Mouse (Mus musculus) liver, adult 2 months (tissue): Measurements from ENCODE around the gene Atp8b5. TPM values are rescaled to one million over a fixed set of nuclear protein-coding genes. Genes with fewer than 3 reads are reported as not detected.
A peak's percentile ranks its signal among the peaks of the same experiment; 100 is the strongest.

Source experiments
- DNase-seq: peaks from one replicate; pipeline ENCODE4 v3.0.0-alpha.2; 2011; ENCODE audit warnings: low read depth, low spot score; ENCODE audit errors: extremely low read depth
- H3K27ac ChIP-seq: fragments of 200-500 bp; replicated peaks from 2 replicates; pipeline ENCODE4 v1.5.1; 2012; ENCODE audit warnings: low read depth, mild to moderate bottlenecking, control low read depth, inconsistent platforms, low read length; ENCODE audit not compliant: insufficient read depth
- H3K27me3 ChIP-seq: fragments of 200-500 bp; 2 replicates; pipeline ENCODE4 v1.6.1; 2012; ENCODE audit warnings: mild to moderate bottlenecking, moderate library complexity, low read length, inconsistent platforms; ENCODE audit not compliant: control insufficient read depth, insufficient read depth
- H3K36me3 ChIP-seq: fragments of 200-500 bp; 2 replicates; pipeline ENCODE4 v1.6.1; 2012; ENCODE audit warnings: low read length, inconsistent platforms; ENCODE audit not compliant: control insufficient read depth, insufficient read depth
- H3K4me1 ChIP-seq: fragments of 200-500 bp; 2 replicates; pipeline ENCODE4 v1.6.1; 2011; ENCODE audit warnings: low read length; ENCODE audit not compliant: control insufficient read depth, insufficient read depth
- H3K4me3 ChIP-seq: fragments of 200-500 bp; 2 replicates; pipeline ENCODE4 v1.5.1; 2011; ENCODE audit warnings: low read depth, mild to moderate bottlenecking, control low read depth, low read length, moderate library complexity; ENCODE audit not compliant: insufficient read depth
- H3K79me2 ChIP-seq: fragments of 200-500 bp; 2 replicates; pipeline ENCODE4 v1.6.1; 2012; ENCODE audit warnings: inconsistent platforms, mild to moderate bottlenecking, low read length, moderate library complexity; ENCODE audit not compliant: control insufficient read depth, insufficient read depth
- H3K9ac ChIP-seq: fragments of 200-500 bp; 2 replicates; pipeline ENCODE4 v1.6.1; 2012; ENCODE audit warnings: low read depth, mild to moderate bottlenecking, control low read depth, inconsistent platforms, low read length
- CTCF ChIP-seq: fragments of 200-500 bp; IDR thresholded peaks from 2 replicates; pipeline ENCODE4 v1.5.1; 2011; ENCODE audit warnings: low read depth, low read length, control low read depth
- POLR2A ChIP-seq: fragments of 200-500 bp; IDR thresholded peaks from 2 replicates; pipeline ENCODE4 v1.6.1; 2011; ENCODE audit warnings: low read length, control low read depth; ENCODE audit not compliant: insufficient read depth; ENCODE audit errors: extremely low read depth
- WGBS: fragments of 180-500 bp; shearing (Covaris S2); methylation state at CpG from one replicate; pipeline ENCODE4 v1.1.7; 2018; 5-methylcytosine and 5-hydroxymethylcytosine counted together
- polyA plus RNA-seq: library from polyadenylated mRNA; depleted of rRNA; stranded (reverse); fragments of >200 nt; gene quantifications from 2 replicates; pipeline ENCODE4 v1.2.3, GENCODE M21; 2012; rRNA removed
- total RNA-seq: library from RNA; depleted of rRNA; stranded (reverse); fragments of >200 nt; gene quantifications from 2 replicates; pipeline ENCODE4 v1.2.3, GENCODE M21; 2014; rRNA removed

The Atp8b5 gene
- total and polyA plus RNA-seq, 2 experiments, result 0.28 to 0.44 TPM

GRCm38 (mm10) chr4:43418973-43419656 lies 152.2 kb downstream of the Atp8b5 start:
- Histone ChIP-seq H3K9ac (peak overlapping the region; percentile 29), H3K4me3 (no peak overlapping the region), H3K27me3 (no peaks in the 10 kb centered on the region), H3K4me1 (peaks cover 32% of the 10 kb centered on the region), H3K79me2 (0 out of 2 replicates have a peak, but pooled peaks cover 7% of the 10 kb centered on the region), H3K36me3 (peaks cover under 1% of the 10 kb centered on the region; the same call in 1 of the 2 replicates), H3K27ac (peak overlapping the region; percentile 86)
- WGBS, result 9% methylated on average over 15 of the region's 15 CpGs
- TF ChIP-seq CTCF (0 out of 2 replicates have a peak, but pooled peaks have one; percentile 12), POLR2A (0 out of 2 replicates have a peak, but pooled peaks have one; percentile 19)
- peak; percentile 84 for DNase-seq

- Histone ChIP-seq H3K4me1 (peaks cover 32% of the 10 kb centered on the region), H3K79me2 (0 out of 2 replicates have a peak, but pooled peaks cover 7% of the 10 kb centered on the region), H3K4me3 (no peak overlapping the region), H3K9ac (peak overlapping the region; percentile 43), H3K27ac (peak overlapping the region; percentile 86), H3K36me3 (peaks cover 7% of the 10 kb centered on the region; the same call in 1 of the 2 replicates), H3K27me3 (no peaks in the 10 kb centered on the region)
- 23% methylated on average over 9 of the region's 9 CpGs for WGBS
- peak; percentile 77 for DNase-seq
- TF ChIP-seq POLR2A (no peak), CTCF (no peak)
Observed at GRCm38 (mm10) chr4:43419801-43420281, 152.9 kb downstream of the Atp8b5 start.

- H3K27ac ChIP-seq, result peak overlapping the region; percentile 86
- no peak overlapping the region for H3K9ac ChIP-seq
- peaks cover 10% of the 10 kb centered on the region for H3K36me3 ChIP-seq
- H3K27me3 ChIP-seq, result no peaks in the 10 kb centered on the region
- H3K4me1 ChIP-seq, result peaks cover 32% of the 10 kb centered on the region
- H3K4me3 ChIP-seq, result no peak overlapping the region
- under 1% methylated on average over 6 of the region's 6 CpGs for WGBS
- peak; percentile 76 for DNase-seq
- H3K79me2 ChIP-seq, result 0 out of 2 replicates have a peak, but pooled peaks cover 3% of the 10 kb centered on the region
- TF ChIP-seq POLR2A (no peak), CTCF (peak; percentile 74)
Observed at GRCm38 (mm10) chr4:43420305-43420704, 153.3 kb downstream of the Atp8b5 start.

- WGBS, result 61% methylated on average over 28 of the region's 28 CpGs
- TF ChIP-seq CTCF (no peak), POLR2A (no peak)
- Histone ChIP-seq H3K4me3 (no peak overlapping the region), H3K79me2 (no peaks in the 10 kb centered on the region), H3K27ac (peak overlapping the region; percentile 15), H3K36me3 (peaks cover 13% of the 10 kb centered on the region), H3K9ac (no peak overlapping the region), H3K27me3 (no peaks in the 10 kb centered on the region), H3K4me1 (peaks cover 32% of the 10 kb centered on the region)
- DNase-seq, result peak; percentile 88
Observed at GRCm38 (mm10) chr4:43421632-43422240, 154.8 kb downstream of the Atp8b5 start.

Other genes starting within 250 kb of the Atp8b5 start
- gene Pigo, start 241.3 kb upstream of the Atp8b5 start, total RNA-seq, result 6.9 and 7.2 TPM in 2 replicates
- gene Pigo, start 241.3 kb upstream of the Atp8b5 start, polyA plus RNA-seq, result 11.0 and 14.0 TPM in 2 replicates
- gene Stoml2, start 235.4 kb upstream of the Atp8b5 start, total RNA-seq, result 92.2 and 108 TPM in 2 replicates
- gene Stoml2, start 235.4 kb upstream of the Atp8b5 start, polyA plus RNA-seq, result 88.7 and 106 TPM in 2 replicates
- 4.0 and 4.2 TPM in 2 replicates for gene Fam214b, start 220.9 kb upstream of the Atp8b5 start, total RNA-seq
- 6.2 and 7.7 TPM in 2 replicates for gene Fam214b, start 220.9 kb upstream of the Atp8b5 start, polyA plus RNA-seq
- 3.7 and 5.8 TPM in 2 replicates for gene Unc13b, start 208.2 kb upstream of the Atp8b5 start, total RNA-seq
- 0.75 and 2.6 TPM in 2 replicates for gene Unc13b, start 208.2 kb upstream of the Atp8b5 start, polyA plus RNA-seq
- 14.2 and 15.9 TPM in 2 replicates for gene Rusc2, start 114.8 kb downstream of the Atp8b5 start, total RNA-seq
- gene Rusc2, start 114.8 kb downstream of the Atp8b5 start, polyA plus RNA-seq, result 17.2 and 17.5 TPM in 2 replicates
- not detected in 2 replicates for gene Fam166b, start 162.0 kb downstream of the Atp8b5 start, total RNA-seq
- not detected in 2 replicates for gene Fam166b, start 162.0 kb downstream of the Atp8b5 start, polyA plus RNA-seq
- gene Tesk1, start 174.8 kb downstream of the Atp8b5 start, total RNA-seq, result 3.0 and 3.2 TPM in 2 replicates
- 25.0 and 28.3 TPM in 2 replicates for gene Tesk1, start 174.8 kb downstream of the Atp8b5 start, polyA plus RNA-seq
- 2.8 and 3.6 TPM in 2 replicates for gene Cd72, start 187.5 kb downstream of the Atp8b5 start, total RNA-seq
- 1.3 and 4.9 TPM in 2 replicates for gene Cd72, start 187.5 kb downstream of the Atp8b5 start, polyA plus RNA-seq
- gene Sit1, start 216.6 kb downstream of the Atp8b5 start, total RNA-seq, result not detected in 2 replicates
- 0.13 and 0.51 TPM in 2 replicates for gene Sit1, start 216.6 kb downstream of the Atp8b5 start, polyA plus RNA-seq
- 190 and 221 TPM in 2 replicates for gene Ccdc107, start 225.7 kb downstream of the Atp8b5 start, total RNA-seq
- 260 and 344 TPM in 2 replicates for gene Ccdc107, start 225.7 kb downstream of the Atp8b5 start, polyA plus RNA-seq
- gene Arhgef39, start 232.5 kb downstream of the Atp8b5 start, total RNA-seq, result 0.74 and 0.94 TPM in 2 replicates
- 0.81 and 1.4 TPM in 2 replicates for gene Arhgef39, start 232.5 kb downstream of the Atp8b5 start, polyA plus RNA-seq
- gene Car9, start 239.8 kb downstream of the Atp8b5 start, total RNA-seq, result 0.20 and 0.28 TPM in 2 replicates
- gene Car9, start 239.8 kb downstream of the Atp8b5 start, polyA plus RNA-seq, result 0.14 and 0.20 TPM in 2 replicates